Mouse (Mus musculus): Measurements from ENCODE around the gene Hist1h2bb. TPM values are rescaled to one million over a fixed set of nuclear protein-coding genes. Genes with fewer than 3 reads are reported as not detected.
"Not testable (repeated sequence)": the region's sequence is repeated elsewhere in the genome, so short reads cannot be mapped to it uniquely, and the experiment has no call there.

The Hist1h2bb gene
- polyA plus RNA-seq, 1 experiment, result 1.3 TPM

GRCm38 (mm10) chr13:23710374-23711089, 36.0 kb upstream of the Hist1h2bb start, which contains the start of gene Hfe:
Gene Hfe, minus strand, starts transcription at chr13:23710854.
- H3K36me3 ChIP-seq (ENCODE audit: control insufficient read depth, insufficient read depth), result no peaks in the 10 kb centered on the region
- H3ac ChIP-seq (ENCODE audit: control insufficient read depth, insufficient read length), result no peak within 1 kb of the TSS
- peak in 1 of 3 experiments; percentile 13 for TF ChIP-seq MYOG (IDR thresholded peaks at IDR 0.05; ENCODE audit: control insufficient read depth in 1 of 3, insufficient read depth in 1 of 3, insufficient read length in 2 of 3, low read depth in 2 of 3)
- TF ChIP-seq E2F4 (IDR thresholded peaks at IDR 0.05; ENCODE audit: insufficient read depth), result no peak
- no peaks in the 10 kb centered on the region for H3K27me3 ChIP-seq (ENCODE audit: control insufficient read depth, insufficient read depth, insufficient read length)
- no peaks in the 10 kb centered on the region for H3K79me2 ChIP-seq (ENCODE audit: control insufficient read depth, insufficient read depth)
- peak within 1 kb of the TSS; percentile 34 for H3K4me3 ChIP-seq
- peak within 1 kb of the TSS; percentile 99 for H3K4me2 ChIP-seq (ENCODE audit: low read depth)

GRCm38 (mm10) chr13:23716261-23717042, 30.1 kb upstream of the Hist1h2bb start:
- H3K27me3 ChIP-seq (ENCODE audit: control insufficient read depth, insufficient read depth, insufficient read length), result no peaks in the 10 kb centered on the region
- H3K79me2 ChIP-seq (ENCODE audit: control insufficient read depth, insufficient read depth), result no peaks in the 10 kb centered on the region
- no peak overlapping the region for H3K4me2 ChIP-seq (ENCODE audit: low read depth)
- no peak overlapping the region for H3ac ChIP-seq (ENCODE audit: control insufficient read depth, insufficient read length)
- no peaks in the 10 kb centered on the region for H3K36me3 ChIP-seq (ENCODE audit: control insufficient read depth, insufficient read depth)
- TF ChIP-seq SRF (IDR thresholded peaks at IDR 0.05; ENCODE audit: control insufficient read depth, insufficient read length, low read depth) (no peak), TCF12 (IDR thresholded peaks at IDR 0.05; ENCODE audit: insufficient read depth, poor library complexity, severe bottlenecking) (no peak), TCF3 (IDR thresholded peaks at IDR 0.05; ENCODE audit: insufficient read length, low read depth) (no peak), USF1 (IDR thresholded peaks at IDR 0.05; ENCODE audit: low read depth) (no peak), E2F4 (IDR thresholded peaks at IDR 0.05; ENCODE audit: insufficient read depth) (no peak), MAX (IDR thresholded peaks at IDR 0.05; ENCODE audit: low read depth) (no peak), MYOD1 (IDR thresholded peaks at IDR 0.05; ENCODE audit: control insufficient read depth in 1 of 3, insufficient read length in 2 of 3, low read depth in 2 of 3) (no peak), MYOG (IDR thresholded peaks at IDR 0.05; ENCODE audit: control insufficient read depth in 1 of 3, insufficient read depth in 1 of 3, insufficient read length in 2 of 3, low read depth in 2 of 3) (no peak), POLR2A (IDR thresholded peaks at IDR 0.05; ENCODE audit: insufficient read length, low read depth) (no peak), REST (IDR thresholded peaks at IDR 0.05; ENCODE audit: insufficient read depth, insufficient read length) (no peak), CEBPB (IDR thresholded peaks at IDR 0.05; ENCODE audit: insufficient read depth, poor library complexity, severe bottlenecking) (no peak), POLR2AphosphoS2 (IDR thresholded peaks at IDR 0.05; ENCODE audit: insufficient read length, low read depth) (no peak)
- H3K4me3 ChIP-seq, result no peak overlapping the region

- Histone ChIP-seq H3K79me2 (ENCODE audit: control insufficient read depth, insufficient read depth) (no peaks in the 10 kb centered on the region), H3K27me3 (ENCODE audit: control insufficient read depth, insufficient read depth, insufficient read length) (no peaks in the 10 kb centered on the region), H3K4me3 (no peak overlapping the region), H3ac (ENCODE audit: control insufficient read depth, insufficient read length) (no peak overlapping the region), H3K36me3 (ENCODE audit: control insufficient read depth, insufficient read depth) (no peaks in the 10 kb centered on the region), H3K4me2 (ENCODE audit: low read depth) (peak overlapping the region; percentile 24)
- TF ChIP-seq MYOD1 (IDR thresholded peaks at IDR 0.05; ENCODE audit: control insufficient read depth in 1 of 3, insufficient read length in 2 of 3, low read depth in 2 of 3) (no peak), MYOG (IDR thresholded peaks at IDR 0.05; ENCODE audit: control insufficient read depth in 1 of 3, insufficient read depth in 1 of 3, insufficient read length in 2 of 3, low read depth in 2 of 3) (peak in 1 of 3 experiments; percentile 27), POLR2AphosphoS2 (IDR thresholded peaks at IDR 0.05; ENCODE audit: insufficient read length, low read depth) (no peak)
Observed at GRCm38 (mm10) chr13:23717176-23717575, 29.4 kb upstream of the Hist1h2bb start.

- H3K27me3 ChIP-seq (ENCODE audit: control insufficient read depth, insufficient read depth, insufficient read length); H3K4me3 ChIP-seq; H3ac ChIP-seq (ENCODE audit: control insufficient read depth, insufficient read length); H3K36me3 ChIP-seq (ENCODE audit: control insufficient read depth, insufficient read depth); H3K79me2 ChIP-seq (ENCODE audit: control insufficient read depth, insufficient read depth): not testable (repeated sequence)
- H3K4me2 ChIP-seq (ENCODE audit: low read depth), result peak overlapping the region; percentile 24
Observed at GRCm38 (mm10) chr13:23717593-23718245, 28.8 kb upstream of the Hist1h2bb start.

- H3K27me3 ChIP-seq (ENCODE audit: control insufficient read depth, insufficient read depth, insufficient read length), result no peaks in the 10 kb centered on the region
- no peak overlapping the region for H3K4me3 ChIP-seq
- no peak overlapping the region for H3ac ChIP-seq (ENCODE audit: control insufficient read depth, insufficient read length)
- TF ChIP-seq POLR2A (IDR thresholded peaks at IDR 0.05; ENCODE audit: insufficient read length, low read depth) (no peak), MYOG (IDR thresholded peaks at IDR 0.05; ENCODE audit: control insufficient read depth in 1 of 3, insufficient read depth in 1 of 3, insufficient read length in 2 of 3, low read depth in 2 of 3) (no peak), MYOD1 (IDR thresholded peaks at IDR 0.05; ENCODE audit: control insufficient read depth in 1 of 3, insufficient read length in 2 of 3, low read depth in 2 of 3) (no peak), E2F4 (IDR thresholded peaks at IDR 0.05; ENCODE audit: insufficient read depth) (no peak), TCF3 (IDR thresholded peaks at IDR 0.05; ENCODE audit: insufficient read length, low read depth) (no peak), SRF (IDR thresholded peaks at IDR 0.05; ENCODE audit: control insufficient read depth, insufficient read length, low read depth) (no peak), POLR2AphosphoS2 (IDR thresholded peaks at IDR 0.05; ENCODE audit: insufficient read length, low read depth) (no peak), TCF12 (IDR thresholded peaks at IDR 0.05; ENCODE audit: insufficient read depth, poor library complexity, severe bottlenecking) (no peak), REST (IDR thresholded peaks at IDR 0.05; ENCODE audit: insufficient read depth, insufficient read length) (no peak), CEBPB (IDR thresholded peaks at IDR 0.05; ENCODE audit: insufficient read depth, poor library complexity, severe bottlenecking) (no peak)
- H3K79me2 ChIP-seq (ENCODE audit: control insufficient read depth, insufficient read depth), result no peaks in the 10 kb centered on the region
- H3K4me2 ChIP-seq (ENCODE audit: low read depth), result no peak overlapping the region
- no peaks in the 10 kb centered on the region for H3K36me3 ChIP-seq (ENCODE audit: control insufficient read depth, insufficient read depth)
Observed at GRCm38 (mm10) chr13:23724239-23724638, 22.3 kb upstream of the Hist1h2bb start.
